Mouse (Mus musculus): ENCODE data around the gene Nfkb1.

DNA sequence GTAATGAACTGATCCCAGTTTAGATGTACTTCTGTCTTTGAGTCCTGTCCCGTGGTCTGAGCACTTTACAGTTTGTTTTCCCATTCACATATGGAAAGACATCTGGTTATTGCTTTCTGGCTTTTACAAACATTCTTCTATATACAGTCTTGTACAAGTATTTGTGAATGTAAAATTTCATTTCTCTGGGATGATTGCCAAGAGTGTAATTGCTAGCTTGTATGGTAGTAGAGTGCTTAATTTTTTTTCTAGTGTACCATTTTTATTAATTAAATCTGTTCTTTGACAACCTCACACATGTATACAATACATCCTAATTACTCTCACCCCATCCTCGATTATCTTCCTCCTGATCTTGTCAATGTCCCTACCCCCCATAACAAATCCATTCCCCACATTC, 12.0 kb upstream of the Nfkb1 start:
- TF ChIP-seq CTCF (IDR thresholded peaks at IDR 0.05; ENCODE audit: low read depth, low read length) (no peak), POLR2A (IDR thresholded peaks at IDR 0.05; ENCODE audit: insufficient read depth, low read length) (no peak)
